ENCODE assay signal across 16 mouse cellular contexts in genomic region chr6:145204440-145204839, GRCm38 (mm10).
"Had no signal": no experiment of that assay in that cellular context is flagged by ENCODE, and none has a peak within 500 bp of the region (broad histone marks: within the 10 kb centered on the region; RNA-seq: fewer than 3 reads in every experiment).

No protein-coding gene starts in this region.

- DNase-seq: retina, postnatal 1 day; right cerebral cortex, adult 18-20 months; right cerebral cortex, postnatal 14 days; right cerebral cortex, postnatal 25 days; right cerebral cortex, postnatal 4 days; spleen, adult 18-20 months; thymus, adult 18-20 months; thymus, adult 2 months; thymus, postnatal 14 days; thymus, postnatal 25 days; thymus, postnatal 36 days; thymus, postnatal 4 days had no signal

- H3K9ac ChIP-seq: neural tube, embryonic 13.5 days; neural tube, embryonic 15.5 days; stomach, embryonic 15.5 days had no signal

- H3K27ac ChIP-seq: neural tube, embryonic 13.5 days; neural tube, embryonic 15.5 days; stomach, embryonic 15.5 days; stomach, postnatal 0 days had no signal

- H3K4me3 ChIP-seq: neural tube, embryonic 13.5 days; neural tube, embryonic 15.5 days; stomach, embryonic 15.5 days had no signal

- H3K9me3 ChIP-seq: neural tube, embryonic 13.5 days; neural tube, embryonic 15.5 days; stomach, embryonic 15.5 days had no signal

- H3K4me2 ChIP-seq: neural tube, embryonic 13.5 days; neural tube, embryonic 15.5 days; stomach, embryonic 15.5 days had no signal

- H3K27me3 ChIP-seq: neural tube, embryonic 13.5 days; neural tube, embryonic 15.5 days; stomach, embryonic 15.5 days had no signal

- H3K36me3 ChIP-seq: neural tube, embryonic 13.5 days; neural tube, embryonic 15.5 days; stomach, embryonic 15.5 days had no signal

- H3K4me1 ChIP-seq: neural tube, embryonic 13.5 days; neural tube, embryonic 15.5 days; stomach, embryonic 15.5 days had no signal
